Mouse (Mus musculus) embryonic facial prominence, embryonic 14.5 days (tissue): Measurements from ENCODE around the gene Stambpl1. TPM values are rescaled to one million over a fixed set of nuclear protein-coding genes. Genes with fewer than 3 reads are reported as not detected.

Experiments
- ATAC-seq: fragments of 200-750 bp; cut with Nextera tagmentation; 2 replicates; pipeline ENCODE4 v1.8.0; 2017; ENCODE audit warnings: low read depth, moderate number of reproducible peaks, moderate TSS enrichment
- DNase-seq: peaks from one replicate; pipeline ENCODE4 v3.0.0-alpha.2; 2015; ENCODE audit warnings: low spot score
- H3K27ac ChIP-seq: fragments of 300-500 bp; sonication (generic); replicated peaks from 2 replicates; pipeline ENCODE4 v1.5.1; 2014; ENCODE audit warnings: low read depth, mild to moderate bottlenecking, low read length, moderate library complexity
- H3K27me3 ChIP-seq: fragments of 300-500 bp; sonication (generic); replicated peaks from 2 replicates; pipeline ENCODE4 v1.6.1; 2014; ENCODE audit warnings: low read length; ENCODE audit not compliant: control insufficient read depth, insufficient read depth
- H3K36me3 ChIP-seq: fragments of 300-500 bp; sonication (generic); 2 replicates; pipeline ENCODE4 v1.6.1; 2014; ENCODE audit warnings: low read length, mixed read lengths; ENCODE audit not compliant: control insufficient read depth, insufficient read depth
- H3K4me1 ChIP-seq: fragments of 300-500 bp; sonication (generic); 2 replicates; pipeline ENCODE4 v1.6.1; 2014; ENCODE audit warnings: antibody characterized with exemption, low read length; ENCODE audit not compliant: control insufficient read depth, insufficient read depth
- H3K4me2 ChIP-seq: fragments of 300-500 bp; sonication (generic); 2 replicates; pipeline ENCODE4 v1.6.1; 2014; ENCODE audit warnings: low read depth, mild to moderate bottlenecking, low read length, moderate library complexity, mixed read lengths
- H3K4me3 ChIP-seq: fragments of 300-500 bp; sonication (generic); 2 replicates; pipeline ENCODE4 v1.5.1; 2014; ENCODE audit warnings: low read depth, mild to moderate bottlenecking, low read length
- H3K9ac ChIP-seq: fragments of 300-500 bp; sonication (generic); 2 replicates; pipeline ENCODE4 v1.6.1; 2014; ENCODE audit warnings: low read depth, mild to moderate bottlenecking, low read length, moderate library complexity, mixed read lengths
- H3K9me3 ChIP-seq: fragments of 300-500 bp; sonication (generic); 2 replicates; pipeline ENCODE4 v1.6.1; 2016; ENCODE audit warnings: low read length; ENCODE audit not compliant: control insufficient read depth
- WGBS: fragments of 180-500 bp; shearing (Covaris S2); extraction: QIAGEN DNeasy Blood & Tissue Kit; methylation state at CpG from one replicate; pipeline ENCODE4 v1.1.7; 2014; 5-methylcytosine and 5-hydroxymethylcytosine counted together
- polyA plus RNA-seq: library from polyadenylated mRNA; unstranded; fragments of >200 nt; fragmentation: Nextera tagmentation; extraction: Ambion mirVana; gene quantifications from 2 replicates; pipeline ENCODE4 v1.2.1, GENCODE M21; 2014

Gene Stambpl1
- polyA plus RNA-seq, 1 experiment from 2014 or later: 8.8 TPM

DNA sequence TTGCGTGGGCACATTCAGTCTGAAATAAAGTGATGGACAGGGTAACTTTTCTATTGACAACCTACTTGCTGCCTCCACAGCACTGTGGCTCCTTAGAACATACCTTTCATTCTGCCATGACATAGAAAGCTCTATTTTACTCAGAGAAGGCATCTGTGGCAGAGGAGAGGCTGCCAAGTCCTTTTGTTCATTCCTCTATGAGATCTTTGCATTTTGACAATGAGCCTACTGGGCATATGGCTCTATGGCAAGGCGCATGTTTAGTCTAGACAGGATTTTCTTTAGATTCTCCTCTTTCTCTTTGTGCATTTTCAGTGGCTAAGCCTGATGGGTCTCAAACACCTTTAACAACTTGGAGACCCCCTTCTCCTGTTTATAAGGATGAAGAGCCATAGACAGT lies 45.7 kb downstream of the Stambpl1 start:
- H3K36me3 ChIP-seq: peaks cover 21% of the 10 kb centered on the region; the same call in 1 of the 2 replicates
- 98% methylated on average over 2 of the region's 2 CpGs for WGBS
- no peaks in the 10 kb centered on the region for H3K4me1 ChIP-seq
- DNase-seq (no peak), ATAC-seq (no peak)
- H3K4me3 ChIP-seq: no peak overlapping the region
- no peak overlapping the region for H3K4me2 ChIP-seq
- H3K9ac ChIP-seq: no peak overlapping the region
- H3K9me3 ChIP-seq: no peaks in the 10 kb centered on the region
- no peak overlapping the region for H3K27ac ChIP-seq
- no peaks in the 10 kb centered on the region for H3K27me3 ChIP-seq

GRCm38 (mm10) chr19:34240273-34241039 lies 48.4 kb downstream of the Stambpl1 start:
- 87% methylated on average over 5 of the region's 5 CpGs for WGBS
- no peaks in the 10 kb centered on the region for H3K9me3 ChIP-seq
- ATAC-seq: no peak
- H3K4me1 ChIP-seq: no peaks in the 10 kb centered on the region
- DNase-seq: no peak
- no peaks in the 10 kb centered on the region for H3K27me3 ChIP-seq
- H3K4me2 ChIP-seq: no peak overlapping the region
- H3K36me3 ChIP-seq: peaks cover 12% of the 10 kb centered on the region; the same call in 1 of the 2 replicates
- H3K4me3 ChIP-seq: no peak overlapping the region
- no peak overlapping the region for H3K27ac ChIP-seq
- H3K9ac ChIP-seq: no peak overlapping the region

DNA sequence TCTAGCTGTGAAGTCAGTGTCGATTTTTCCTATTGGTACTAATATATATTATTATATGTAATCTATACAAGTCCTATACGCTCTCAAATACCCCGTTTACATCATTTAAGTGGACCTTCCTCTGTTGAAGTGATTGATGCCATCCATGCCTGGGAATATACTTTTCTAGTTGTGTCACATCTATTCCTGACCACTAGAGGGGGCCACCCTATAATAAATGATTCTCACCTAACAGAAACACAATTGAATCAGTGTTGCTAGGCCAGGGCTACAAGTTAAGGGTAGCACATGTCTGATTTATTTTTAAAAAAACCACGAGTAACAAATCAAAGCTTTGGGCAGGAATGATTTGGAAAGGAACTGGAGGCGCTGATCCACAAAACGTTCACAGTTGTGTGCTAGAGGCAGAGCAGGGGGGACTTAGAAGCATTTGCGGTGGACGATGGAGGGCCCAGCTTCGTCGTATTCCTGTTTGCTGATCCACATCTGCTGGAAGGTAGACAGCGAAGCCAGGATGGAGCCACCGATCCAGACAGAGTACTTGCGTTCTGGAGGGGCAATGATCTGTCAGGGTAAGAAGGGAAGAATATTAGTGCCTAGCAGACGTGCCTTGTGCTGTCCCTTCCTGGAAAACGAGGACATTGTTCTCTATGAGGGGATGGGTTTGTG lies 49.4 kb downstream of the Stambpl1 start:
- Histone ChIP-seq H3K4me2 (no peak overlapping the region), H3K9me3 (no peaks in the 10 kb centered on the region), H3K27me3 (no peaks in the 10 kb centered on the region), H3K4me1 (no peaks in the 10 kb centered on the region), H3K27ac (no peak overlapping the region), H3K36me3 (0 out of 2 replicates have a peak, but pooled peaks cover 12% of the 10 kb centered on the region), H3K9ac (no peak overlapping the region), H3K4me3 (no peak overlapping the region)
- DNase-seq (peak; percentile 61), ATAC-seq (0 out of 2 replicates have a peak, but pooled peaks have one; percentile 24)
- 70% methylated on average over 15 of the region's 15 CpGs for WGBS

DNA sequence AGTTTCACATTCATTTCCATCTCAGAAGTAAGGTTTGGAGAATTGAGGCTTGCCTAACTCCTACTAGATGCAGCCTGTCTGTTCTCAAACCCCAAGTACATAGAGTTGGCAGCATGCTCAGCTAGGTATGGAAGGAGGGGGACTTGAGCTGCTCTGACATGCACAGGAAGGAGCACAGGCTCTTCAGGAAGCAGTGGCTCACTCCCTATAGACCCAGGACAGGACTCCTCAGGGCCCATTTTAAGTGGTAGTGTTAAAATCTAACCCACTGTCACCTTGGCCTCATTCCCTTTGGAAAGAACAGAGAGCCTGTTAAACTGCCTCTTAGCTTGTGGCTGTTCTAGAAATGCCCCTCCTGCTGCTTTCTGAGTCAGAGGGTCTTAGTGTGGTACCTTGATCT lies 50.9 kb downstream of the Stambpl1 start:
- Histone ChIP-seq H3K9me3 (no peaks in the 10 kb centered on the region), H3K9ac (no peak overlapping the region)
- no peak for DNase-seq

DNA sequence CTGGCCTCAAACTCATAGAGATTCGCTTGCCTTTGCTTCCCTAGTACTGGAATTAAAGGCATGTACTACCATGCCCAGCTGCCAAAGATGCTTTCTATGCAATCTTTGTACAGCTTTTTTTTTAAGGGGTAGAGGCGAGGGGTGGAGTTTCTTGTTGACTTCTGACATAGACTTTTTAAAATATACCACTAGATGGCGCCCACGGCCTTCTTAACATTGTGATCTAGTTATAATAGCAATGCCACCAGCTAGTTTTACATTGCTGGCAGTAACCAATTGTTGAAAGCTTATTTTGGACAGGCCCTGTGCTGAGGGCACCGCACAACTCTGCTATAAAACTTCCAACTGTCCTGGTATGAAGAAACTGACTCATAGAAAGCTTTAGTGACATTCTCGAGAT lies 52.0 kb downstream of the Stambpl1 start:
- no peaks in the 10 kb centered on the region for H3K36me3 ChIP-seq
- DNase-seq (peak; percentile 93), ATAC-seq (0 out of 2 replicates have a peak, but pooled peaks have one; percentile 44)
- no peak overlapping the region for H3K4me3 ChIP-seq
- WGBS: 13% methylated on average over 6 of the region's 6 CpGs
- no peak overlapping the region for H3K27ac ChIP-seq
- H3K4me2 ChIP-seq: no peak overlapping the region
- no peak overlapping the region for H3K9ac ChIP-seq
- H3K9me3 ChIP-seq: no peaks in the 10 kb centered on the region
- H3K4me1 ChIP-seq: no peaks in the 10 kb centered on the region
- H3K27me3 ChIP-seq: no peaks in the 10 kb centered on the region

More for the DNA sequence above, 50.9 kb downstream of the Stambpl1 start:
- Histone ChIP-seq H3K4me3 (no peak overlapping the region), H3K4me1 (no peaks in the 10 kb centered on the region), H3K36me3 (no peaks in the 10 kb centered on the region), H3K4me2 (no peak overlapping the region), H3K27ac (no peak overlapping the region), H3K27me3 (no peaks in the 10 kb centered on the region)
- no peak for ATAC-seq

- no peak overlapping the region for H3K27ac ChIP-seq
- no peaks in the 10 kb centered on the region for H3K9me3 ChIP-seq
- WGBS: 84% methylated on average over 5 of the region's 5 CpGs
- no peak for DNase-seq
- ATAC-seq: no peak
- H3K27me3 ChIP-seq: no peaks in the 10 kb centered on the region
- H3K4me1 ChIP-seq: no peaks in the 10 kb centered on the region
- no peak overlapping the region for H3K9ac ChIP-seq
- H3K4me3 ChIP-seq: no peak overlapping the region
- H3K36me3 ChIP-seq: no peaks in the 10 kb centered on the region
- H3K4me2 ChIP-seq: no peak overlapping the region
Observed at GRCm38 (mm10) chr19:34248558-34248957, 56.5 kb downstream of the Stambpl1 start.

GRCm38 (mm10) chr19:34250621-34251020 lies 58.6 kb downstream of the Stambpl1 start:
- Histone ChIP-seq H3K4me1 (peaks cover 9% of the 10 kb centered on the region; the same call in 1 of the 2 replicates), H3K27ac (no peak overlapping the region), H3K4me2 (no peak overlapping the region), H3K36me3 (no peaks in the 10 kb centered on the region), H3K4me3 (no peak overlapping the region), H3K27me3 (no peaks in the 10 kb centered on the region), H3K9ac (no peak overlapping the region), H3K9me3 (no peaks in the 10 kb centered on the region)
- WGBS: 75% methylated on average over 4 of the region's 4 CpGs
- ATAC-seq (no peak), DNase-seq (no peak)

DNA sequence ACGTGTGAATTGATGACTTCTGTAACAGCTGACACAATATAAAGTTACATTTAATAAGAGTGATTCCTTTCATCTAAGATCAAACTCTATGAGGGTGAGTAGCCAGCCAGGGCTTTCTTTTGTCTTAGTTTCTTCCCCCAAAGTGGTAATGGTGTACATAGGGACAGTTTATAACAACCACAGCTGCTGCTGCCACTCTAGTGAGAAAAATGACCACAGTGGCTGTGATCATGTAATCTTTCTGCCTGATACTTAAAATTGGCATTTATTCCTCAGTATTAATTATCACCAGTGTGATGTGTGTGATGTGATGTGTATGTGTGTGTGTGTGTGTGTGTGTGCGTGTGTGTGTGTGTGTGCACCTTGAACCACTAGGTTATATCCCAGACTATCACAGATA lies 59.9 kb downstream of the Stambpl1 start:
- Histone ChIP-seq H3K27ac (no peak overlapping the region), H3K36me3 (no peaks in the 10 kb centered on the region), H3K27me3 (no peaks in the 10 kb centered on the region), H3K4me3 (no peak overlapping the region), H3K4me2 (no peak overlapping the region), H3K4me1 (peaks cover 9% of the 10 kb centered on the region; the same call in 1 of the 2 replicates), H3K9ac (no peak overlapping the region), H3K9me3 (no peaks in the 10 kb centered on the region)
- WGBS: 70% methylated on average over 2 of the region's 2 CpGs
- DNase-seq: no peak
- ATAC-seq: no peak
